Mouse (Mus musculus): ENCODE data around the gene BC048671. TPM values are rescaled to one million over a fixed set of nuclear protein-coding genes. Genes with fewer than 3 reads are reported as not detected.

BC048671 gene
- polyA plus RNA-seq, 1 experiment from 2014 or later, result not detected

Other genes starting within 250 kb of the BC048671 start
- gene Vmn1r49, start 222.7 kb upstream of the BC048671 start, polyA plus RNA-seq (2016; fragmentation: Nextera tagmentation; extraction: Ambion mirVana), result not detected in 2 replicates
- not detected in 2 replicates for gene Vmn1r50, start 199.8 kb upstream of the BC048671 start, polyA plus RNA-seq (2016; fragmentation: Nextera tagmentation; extraction: Ambion mirVana)
- not detected in 2 replicates for gene Vmn1r51, start 178.6 kb upstream of the BC048671 start, polyA plus RNA-seq (2016; fragmentation: Nextera tagmentation; extraction: Ambion mirVana)
- not detected in 2 replicates for gene Vmn1r52, start 126.4 kb upstream of the BC048671 start, polyA plus RNA-seq (2016; fragmentation: Nextera tagmentation; extraction: Ambion mirVana)
- not detected in 2 replicates for gene V1ra8, start 98.4 kb upstream of the BC048671 start, polyA plus RNA-seq (2016; fragmentation: Nextera tagmentation; extraction: Ambion mirVana)
- gene Vmn1r53, start 76.8 kb upstream of the BC048671 start, polyA plus RNA-seq (2016; fragmentation: Nextera tagmentation; extraction: Ambion mirVana), result not detected in 2 replicates
- not detected in 2 replicates for gene Vmn1r54, start 54.9 kb upstream of the BC048671 start, polyA plus RNA-seq (2016; fragmentation: Nextera tagmentation; extraction: Ambion mirVana)
- not detected in 2 replicates for gene Chst13, start 24.0 kb downstream of the BC048671 start, polyA plus RNA-seq (2016; fragmentation: Nextera tagmentation; extraction: Ambion mirVana)
- gene Uroc1, start 32.1 kb downstream of the BC048671 start, polyA plus RNA-seq (2016; fragmentation: Nextera tagmentation; extraction: Ambion mirVana), result 0.06 TPM in 2 replicates
- gene Zxdc, start 68.3 kb downstream of the BC048671 start, polyA plus RNA-seq (2016; fragmentation: Nextera tagmentation; extraction: Ambion mirVana), result 9.9 and 12.1 TPM in 2 replicates
- 0.18 and 0.50 TPM in 2 replicates for gene Cfap100, start 127.6 kb downstream of the BC048671 start, polyA plus RNA-seq (2016; fragmentation: Nextera tagmentation; extraction: Ambion mirVana)
- gene Klf15, start 161.4 kb downstream of the BC048671 start, polyA plus RNA-seq (2016; fragmentation: Nextera tagmentation; extraction: Ambion mirVana), result 4.3 and 4.6 TPM in 2 replicates
- gene Aldh1l1, start 185.2 kb downstream of the BC048671 start, polyA plus RNA-seq (2016; fragmentation: Nextera tagmentation; extraction: Ambion mirVana), result 1.6 TPM in 2 replicates

Data from limb, embryonic 12.5 days (tissue).